Mouse (Mus musculus): ENCODE measurements around the gene Krt25.

Krt25 gene

DNA sequence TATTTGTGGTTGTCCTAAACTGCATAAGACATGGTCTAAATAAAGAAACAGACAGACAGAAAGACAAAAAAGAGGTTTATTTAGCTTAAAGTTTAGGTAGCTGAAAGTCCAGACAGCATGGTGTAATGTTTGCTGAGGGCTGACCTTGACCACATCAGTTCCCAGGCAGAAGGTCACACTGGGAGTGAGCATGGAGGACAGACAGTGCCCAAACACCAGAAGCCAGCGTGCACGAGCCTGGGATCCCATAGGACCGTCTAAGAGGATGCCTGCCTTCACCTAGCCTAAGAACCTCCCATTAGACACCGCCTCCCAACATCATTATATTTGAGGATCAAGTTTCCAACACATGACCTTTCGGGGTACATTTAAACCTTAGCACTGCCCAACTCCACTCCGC is 47.1 kb downstream of the Krt25 start:
- no peak for DNase-seq

DNA sequence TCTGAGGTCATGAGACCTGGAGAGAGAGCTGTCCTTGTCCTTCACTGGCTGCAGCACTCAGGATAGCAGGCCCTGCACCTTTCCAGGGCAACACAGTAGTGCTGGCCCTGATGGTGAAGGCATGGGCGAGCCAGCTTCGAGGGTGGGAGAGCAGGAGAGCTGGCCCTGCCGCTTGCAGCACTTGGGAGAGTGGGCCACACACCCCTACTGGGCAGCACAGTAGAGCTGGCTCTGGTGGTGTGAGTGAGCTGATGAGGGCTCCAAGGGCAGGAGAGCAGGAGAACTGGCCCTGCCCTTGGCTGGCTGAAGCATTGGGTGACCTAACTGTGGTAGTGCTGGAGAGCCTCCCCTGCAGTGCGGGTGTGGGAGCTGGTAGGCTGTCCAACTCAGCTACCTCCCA is 50.0 kb downstream of the Krt25 start:
- DNase-seq = no peak

DNA sequence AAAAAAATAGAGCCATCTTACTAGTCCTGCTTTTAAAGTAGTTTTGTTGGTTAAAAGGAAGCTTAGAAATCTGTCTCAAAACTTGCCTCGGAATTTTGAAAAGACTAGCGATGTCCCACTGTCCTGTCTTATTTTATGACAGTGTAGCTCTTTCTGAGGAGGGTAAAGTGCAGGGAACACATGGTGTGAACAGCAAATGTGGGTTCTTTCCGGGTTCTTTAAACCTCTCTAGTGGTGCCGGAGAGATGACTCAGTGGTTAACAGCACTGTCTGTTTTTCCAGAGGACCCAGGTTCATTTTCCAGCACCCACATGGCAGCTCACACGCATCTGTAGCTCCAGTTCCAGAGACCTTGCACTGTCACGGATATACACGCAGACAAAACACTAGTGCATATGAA is 53.6 kb downstream of the Krt25 start:
- DNase-seq = no peak

DNA sequence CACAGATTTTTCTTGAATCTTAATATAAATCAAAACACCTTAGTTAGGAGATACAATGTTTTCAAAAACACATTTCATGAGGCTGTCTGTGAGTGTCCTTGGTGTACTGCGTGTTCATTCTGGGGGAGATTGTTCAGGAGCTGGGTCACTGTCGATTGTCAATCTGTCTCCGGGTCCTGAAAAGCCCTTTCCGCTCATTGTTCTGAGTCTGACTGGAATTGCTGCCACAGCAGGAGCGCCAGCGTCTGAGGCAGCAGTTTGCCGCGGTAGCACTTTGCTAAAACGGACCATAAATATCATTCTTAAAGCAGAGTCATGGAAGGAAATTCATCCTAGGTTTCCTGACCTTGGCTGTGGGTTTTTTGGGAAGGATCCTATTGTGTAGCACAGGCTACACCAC is 57.0 kb downstream of the Krt25 start:
- no peak for DNase-seq
